ENCODE assay signal across 8 mouse cellular contexts in genomic region chr10:96200932-96201641, GRCm38 (mm10).
A peak's percentile ranks its signal among the peaks of the same experiment; 100 is the strongest.
DNase-seq lines count a peak whose midpoint lies in the region; TF ChIP-seq lines count a peak whose summit lies in the region.

No protein-coding gene starts in this region.

- no peak for TF ChIP-seq CTCF in brain, embryonic 14.5 days (IDR thresholded peaks at IDR 0.05; ENCODE audit: borderline replicate concordance, extremely low read depth, insufficient read depth, insufficient read length)
- TF ChIP-seq CTCF in lung, adult 2 months (IDR thresholded peaks at IDR 0.05; ENCODE audit: insufficient read depth, low read length): no peak

- peak; percentile 21 to 39 for DNase-seq in heart, adult 18-20 months
- no peak for DNase-seq in heart, postnatal 14 days
- DNase-seq in brain, embryonic 14.5 days (ENCODE audit: low read depth): peak; percentile 28
- no peak for DNase-seq in lung, adult 2 months
- peak; percentile 33 to 69 for DNase-seq in spleen, postnatal 4 days (ENCODE audit: low spot score in 2 of 2)
- DNase-seq in testis, postnatal 10 days (ENCODE audit: low spot score): no peak
- no peak for DNase-seq in ovary, postnatal 36 days (ENCODE audit: low spot score)
- no peak for DNase-seq in layer of hippocampus, adult 9-10 months (ENCODE audit: low spot score)

- 41% methylated on average over 27 of the region's 27 CpGs for WGBS in lung, adult 2 months

- H3K4me3 ChIP-seq in lung, adult 2 months (replicated peaks; ENCODE audit: extremely low read depth, low read depth, low read length): no peak overlapping the region

- H3K4me1 ChIP-seq in lung, adult 2 months (ENCODE audit: control insufficient read depth, insufficient read depth, low read length): peaks cover 6% of the 10 kb centered on the region; the same call in 1 of the 2 replicates

- intact Hi-C loops in heart, postnatal 14 days (cut with DNase I): no loop called here

- TF ChIP-seq POLR2A in brain, embryonic 14.5 days (IDR thresholded peaks at IDR 0.05; ENCODE audit: borderline replicate concordance, extremely low read depth, insufficient read depth, insufficient read length, poor library complexity, severe bottlenecking): no peak
- 0 out of 2 replicates have a peak, but pooled peaks have one; percentile 12 for TF ChIP-seq POLR2A in lung, adult 2 months (IDR thresholded peaks at IDR 0.05; ENCODE audit: borderline replicate concordance, extremely low read depth, low read depth, low read length)

Comparison
In these comparisons a context has a peak if more than half of its experiments do, and no peak if none do; other contexts are left out.
1. DNase-seq: peak in heart, adult 18-20 months (2 of 2), brain, embryonic 14.5 days (single experiment) and spleen, postnatal 4 days (2 of 2); none in heart, postnatal 14 days (0 of 2), lung, adult 2 months (single experiment), testis, postnatal 10 days (single experiment), ovary, postnatal 36 days (single experiment) and layer of hippocampus, adult 9-10 months (single experiment).